Mouse (Mus musculus) cerebellum, adult 18-20 months (tissue): ENCODE measurements around the gene Runx2.
A peak's percentile ranks its signal among the peaks of the same experiment; 100 is the strongest.

ENCODE experiments used
- DNase-seq, 2 experiments: peaks; one replicate each; pipeline ENCODE4 v3.0.0; 2021

The Runx2 gene

DNA sequence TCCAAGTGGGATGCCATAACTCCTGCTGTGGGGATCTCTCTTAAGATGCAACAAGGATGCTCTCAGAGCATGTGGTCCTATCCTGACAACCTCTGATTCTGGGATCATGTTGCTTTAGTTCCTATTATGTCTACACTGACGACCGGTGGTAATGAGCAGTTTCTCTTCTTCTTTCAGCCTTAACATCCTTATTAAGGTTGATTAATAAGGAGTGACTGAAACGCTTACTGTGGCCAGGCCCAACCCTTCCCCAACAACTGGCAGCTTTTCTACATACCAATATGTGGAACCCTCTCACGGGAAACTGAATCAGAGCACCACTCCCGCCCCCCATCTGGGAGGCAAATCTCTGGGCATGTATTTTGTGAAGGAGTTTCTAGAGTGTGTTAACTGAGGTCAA lies 243.7 kb downstream of the Runx2 start:
- DNase-seq: no peak

DNA sequence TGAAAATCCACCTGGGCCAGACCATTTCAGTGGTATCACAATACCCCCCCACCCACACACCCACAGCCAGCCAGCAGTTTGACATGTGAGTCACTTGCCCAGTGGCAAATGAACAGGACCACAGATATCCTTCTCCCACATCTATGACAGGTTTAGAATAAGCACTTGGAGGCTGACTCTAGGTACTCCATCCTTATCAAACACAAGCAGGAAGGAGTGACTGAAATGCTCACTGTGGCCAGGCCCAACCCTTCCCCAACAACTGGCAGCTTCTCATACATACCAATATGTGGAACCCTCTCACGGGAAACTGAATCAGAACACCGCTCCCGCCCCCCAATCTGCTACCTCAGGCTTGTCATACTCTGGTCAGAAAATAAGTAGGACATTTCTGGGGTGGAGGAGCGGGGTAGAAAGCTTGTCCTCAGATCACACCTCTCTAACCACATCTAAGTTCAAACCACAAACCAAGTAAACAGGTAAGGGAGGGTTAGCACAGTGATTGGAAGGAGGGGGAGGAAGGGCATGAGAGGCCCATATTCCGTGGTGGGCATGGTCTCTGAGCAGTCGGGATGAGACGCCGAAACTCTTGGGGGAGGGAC lies 245.5 kb downstream of the Runx2 start:
- no peak for DNase-seq

DNA sequence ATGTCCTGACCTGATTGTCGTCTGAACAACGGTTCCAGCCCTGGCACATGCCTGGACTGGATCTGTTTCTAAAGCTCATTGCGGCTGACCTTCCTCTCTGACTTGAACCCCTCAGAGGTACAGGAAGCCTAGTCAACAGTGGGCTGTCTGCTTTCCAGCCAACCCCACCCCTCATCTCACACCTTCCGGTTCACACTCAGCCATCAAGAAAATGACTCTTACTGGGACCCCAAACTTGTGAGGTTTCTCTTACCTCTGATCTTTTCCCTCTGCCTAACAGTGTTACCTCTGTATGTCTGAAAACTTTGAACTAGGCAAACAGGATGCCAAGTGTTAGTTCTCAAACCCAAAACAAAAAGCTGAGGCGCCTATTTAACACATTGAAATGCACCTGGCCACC lies 247.6 kb downstream of the Runx2 start:
- DNase-seq: no peak

DNA sequence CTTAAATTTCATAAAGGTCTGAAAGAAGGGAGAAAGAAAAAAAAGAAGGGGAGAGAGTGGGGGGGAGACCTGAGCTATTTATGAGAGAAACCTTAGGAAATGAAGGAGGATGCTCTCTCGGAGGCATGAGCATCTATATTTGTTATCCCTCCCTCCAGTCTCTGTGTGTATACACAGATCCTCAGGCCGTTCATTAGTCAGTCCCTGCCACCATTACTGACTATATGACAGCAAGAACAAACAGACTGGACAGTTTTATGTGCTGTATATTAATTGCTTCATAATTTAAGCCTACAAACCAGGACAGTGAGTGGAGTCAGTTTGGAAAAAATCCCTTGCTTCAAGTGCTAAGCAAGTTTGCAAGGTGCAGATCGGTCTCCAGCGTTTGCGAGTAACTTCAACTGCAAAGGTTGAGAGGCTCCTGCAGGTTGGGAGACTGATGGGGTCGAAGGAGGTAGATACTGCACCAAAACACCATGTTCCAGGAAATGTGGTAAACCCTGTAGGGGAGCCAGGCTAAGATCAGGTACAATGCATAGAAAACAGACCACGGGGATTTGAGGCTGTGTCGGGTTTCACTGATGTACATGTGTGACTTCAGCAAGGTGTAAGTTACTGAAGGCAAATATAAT lies 248.6 kb downstream of the Runx2 start:
- no peak for DNase-seq

- DNase-seq: no peak
Observed at GRCm38 (mm10) chr17:44565311-44565831, 249.2 kb downstream of the Runx2 start.

DNA sequence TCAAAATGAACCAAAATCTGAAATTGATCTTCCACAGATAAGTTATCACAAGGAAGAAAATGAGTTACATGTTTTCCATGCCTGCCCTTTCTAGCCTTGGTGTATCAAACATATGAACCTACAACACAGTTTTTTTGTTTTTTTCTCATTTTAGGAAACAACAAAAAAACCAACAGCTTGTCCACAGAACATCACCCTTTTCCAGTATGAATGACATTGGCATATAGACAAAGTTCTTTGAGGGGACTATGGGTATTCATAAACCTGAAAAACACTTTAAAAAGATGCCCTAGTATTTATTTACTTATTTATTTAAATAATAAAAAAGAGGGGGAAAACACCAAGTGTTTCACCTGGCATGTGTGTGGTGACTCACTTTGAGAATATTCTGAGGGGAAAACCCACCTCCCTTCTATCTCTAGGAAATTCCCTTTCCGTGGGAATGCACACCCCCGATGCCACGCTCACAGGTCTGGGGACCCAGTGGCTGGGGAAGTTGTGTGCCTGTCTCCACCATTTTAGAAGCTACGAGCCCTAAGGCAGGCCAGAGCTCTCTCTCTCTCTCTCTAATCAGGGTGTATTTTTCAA lies 249.9 kb downstream of the Runx2 start:
- no peak for DNase-seq

- DNase-seq: no peak
Observed at GRCm38 (mm10) chr17:44560016-44560415, 254.6 kb downstream of the Runx2 start.

GRCm38 (mm10) chr17:44557199-44558111 lies 257.1 kb downstream of the Runx2 start:
- no peak for DNase-seq

DNA sequence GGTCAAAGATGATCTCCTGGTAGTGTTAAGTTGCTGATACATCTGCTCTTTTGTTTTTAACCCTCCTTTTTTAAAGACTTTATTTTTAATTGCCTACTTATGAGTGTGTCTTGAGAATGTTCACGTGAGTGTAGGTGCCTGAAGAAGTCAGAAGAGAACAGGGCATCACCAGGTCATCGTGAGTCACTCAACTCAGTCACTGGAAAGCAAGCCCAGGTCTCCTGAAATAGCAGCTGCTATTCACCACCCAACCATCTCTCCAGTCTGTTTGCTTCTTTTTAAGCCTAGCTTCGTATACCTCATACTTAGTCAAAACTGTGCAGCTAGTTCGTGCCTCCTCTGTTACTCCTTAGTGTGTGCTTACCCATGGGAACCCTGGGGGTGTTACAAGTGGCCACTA lies 259.7 kb downstream of the Runx2 start:
- DNase-seq: no peak

DNA sequence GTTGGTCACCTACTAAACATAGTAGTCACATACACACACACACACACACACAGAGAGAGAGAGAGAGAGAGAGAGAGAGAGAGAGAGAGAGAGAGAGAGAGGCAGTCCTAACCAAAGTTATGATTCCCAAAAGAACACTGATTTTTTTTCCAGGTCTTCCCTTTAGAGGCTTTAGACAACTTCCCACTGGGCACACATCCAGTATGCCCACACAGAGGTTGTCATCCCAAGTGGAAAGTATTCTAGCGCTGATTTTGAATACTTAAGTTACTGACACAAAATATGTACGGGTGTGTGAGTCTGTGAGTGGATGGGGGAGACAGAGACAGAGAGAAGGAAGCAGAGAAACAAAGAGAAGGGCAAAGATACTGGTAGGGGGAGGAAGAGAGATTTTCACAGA lies 265.0 kb downstream of the Runx2 start:
- DNase-seq: no peak

DNA sequence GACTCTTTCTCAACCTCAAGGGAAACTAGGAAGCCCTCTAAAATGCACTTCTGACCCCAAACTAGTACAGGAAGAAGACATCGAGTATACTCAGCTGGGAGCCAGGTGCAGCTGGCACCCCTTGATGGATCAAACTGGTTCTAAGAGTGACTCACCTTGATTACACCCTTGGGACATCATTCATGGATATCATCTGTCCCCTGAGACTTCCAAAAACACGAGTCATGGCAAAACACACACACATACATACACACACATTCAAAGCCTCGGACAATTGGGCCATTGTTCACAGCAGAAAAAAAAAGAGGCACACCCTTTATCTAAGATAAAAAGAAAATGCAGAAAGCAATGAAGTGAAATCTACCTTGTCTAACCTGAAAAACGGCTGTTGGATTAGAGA lies 266.7 kb downstream of the Runx2 start:
- DNase-seq: no peak

- no peak for DNase-seq
Observed at GRCm38 (mm10) chr17:44546801-44547200, 267.8 kb downstream of the Runx2 start.

DNA sequence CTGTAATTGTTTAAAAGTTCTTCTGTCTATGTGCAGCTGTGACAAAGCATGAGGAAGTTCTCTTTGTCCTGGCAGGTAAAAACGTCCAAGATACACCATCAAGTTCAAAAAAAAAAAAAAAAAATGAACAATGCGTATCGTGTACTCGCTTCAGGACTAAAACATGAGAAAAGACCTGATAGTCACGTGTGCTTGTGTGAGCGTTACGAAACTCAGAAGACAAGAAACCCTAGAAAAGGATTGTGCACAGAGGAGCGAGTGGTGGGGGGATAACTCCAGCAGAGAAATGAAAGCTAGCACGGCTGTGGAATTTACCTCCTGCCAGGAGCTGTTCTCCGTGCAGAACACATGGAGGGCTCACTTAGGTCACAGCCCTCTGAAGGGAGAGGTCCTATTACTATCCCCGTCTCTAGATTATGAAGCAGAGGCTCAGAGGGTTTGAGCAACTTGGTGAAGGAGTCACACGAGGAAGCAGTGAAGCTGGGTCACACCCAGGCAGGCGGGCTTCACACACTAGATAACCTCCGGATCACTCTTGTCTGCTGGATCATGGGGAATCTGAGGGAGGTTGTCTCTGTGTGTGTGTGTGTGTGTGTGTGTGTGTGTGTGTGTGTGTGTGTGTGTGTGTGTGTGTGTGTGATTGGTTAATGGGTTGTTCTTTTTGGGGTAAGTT lies 269.3 kb downstream of the Runx2 start:
- no peak for DNase-seq

- DNase-seq: no peak
Observed at GRCm38 (mm10) chr17:44542706-44543105, 271.9 kb downstream of the Runx2 start.

DNA sequence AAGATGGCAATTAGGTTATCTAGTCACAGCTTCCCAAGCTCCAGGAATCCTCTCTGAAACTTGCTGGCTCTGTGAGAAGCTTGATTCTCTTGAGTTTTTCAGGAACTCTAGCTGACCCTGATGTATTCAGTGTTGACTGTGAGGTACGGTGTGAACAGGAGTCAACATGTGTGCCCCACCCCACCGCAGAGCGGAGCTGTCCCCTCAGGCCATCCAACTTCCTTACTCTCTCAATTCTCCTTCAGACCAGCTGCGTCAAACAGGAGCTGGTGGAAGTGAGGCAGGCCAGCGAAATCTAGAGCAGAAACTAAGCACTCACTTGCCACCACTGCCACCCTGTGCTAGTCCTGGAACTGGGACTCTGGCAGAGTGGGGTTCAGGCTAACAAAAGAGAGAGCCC lies 273.9 kb downstream of the Runx2 start:
- DNase-seq: no peak

GRCm38 (mm10) chr17:44538921-44539320 lies 275.7 kb downstream of the Runx2 start:
- no peak for DNase-seq

DNA sequence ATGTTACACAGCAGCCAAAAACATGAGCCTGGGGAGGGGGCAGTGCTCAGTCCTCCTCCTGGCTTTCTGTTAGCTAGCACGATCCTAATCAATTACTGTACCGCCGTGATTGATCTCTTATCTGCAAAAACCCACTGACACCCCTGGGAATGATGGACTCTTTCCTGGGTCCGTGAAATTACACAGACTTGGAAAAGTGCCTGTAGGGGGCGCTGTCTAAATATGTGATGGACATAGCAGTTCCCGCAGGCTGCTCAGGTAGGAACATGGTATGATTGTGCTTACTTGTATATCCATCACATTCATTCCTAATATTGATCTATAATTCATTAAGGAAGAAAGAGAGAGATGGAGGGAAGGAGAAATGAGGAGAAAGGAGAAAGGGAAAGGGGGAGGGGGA lies 284.6 kb downstream of the Runx2 start:
- DNase-seq: peak; percentile 18 to 23

DNA sequence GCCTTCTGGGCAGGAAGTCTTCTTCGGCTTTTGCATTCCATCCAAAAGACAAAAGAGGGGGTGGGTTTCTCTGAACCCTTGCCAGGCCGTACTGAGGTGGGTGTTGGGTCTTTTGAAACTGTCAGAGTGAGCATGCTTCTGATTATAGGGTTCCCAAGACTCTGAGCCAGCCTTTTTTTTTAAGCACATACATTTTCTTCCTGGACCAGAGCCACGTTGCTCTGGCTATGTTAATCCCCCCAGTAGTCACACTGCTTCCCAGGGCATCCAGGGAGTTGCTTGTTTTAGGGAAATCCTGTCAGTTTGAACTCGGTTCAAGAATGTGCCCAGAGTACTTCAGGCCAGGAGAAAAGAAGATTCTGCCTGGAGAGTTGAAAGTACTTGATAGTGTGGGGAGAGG lies 286.0 kb downstream of the Runx2 start:
- no peak for DNase-seq

- no peak for DNase-seq
Observed at GRCm38 (mm10) chr17:44524146-44524545, 290.5 kb downstream of the Runx2 start.

DNA sequence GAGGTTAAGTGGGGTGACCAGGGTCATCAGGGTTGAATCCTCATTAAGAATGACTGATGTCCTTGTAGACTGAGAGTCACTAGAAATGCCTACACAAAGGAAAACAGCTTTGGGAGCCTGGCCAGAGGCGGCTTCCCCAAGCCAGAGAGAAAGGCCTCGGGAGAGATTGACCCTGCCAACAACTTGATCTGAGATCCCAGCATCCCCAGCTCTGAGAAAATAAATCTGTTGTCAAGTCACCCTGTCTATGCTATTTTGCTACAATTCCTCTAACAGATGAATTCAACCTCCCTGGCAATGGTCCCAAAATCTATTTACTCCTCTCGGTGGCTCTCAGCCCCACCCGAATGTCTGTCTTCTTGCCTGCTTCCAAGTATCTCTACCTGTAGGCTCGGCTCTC lies 291.7 kb downstream of the Runx2 start:
- DNase-seq: no peak

- no peak for DNase-seq
Observed at GRCm38 (mm10) chr17:44520122-44521075, 294.2 kb downstream of the Runx2 start.

DNA sequence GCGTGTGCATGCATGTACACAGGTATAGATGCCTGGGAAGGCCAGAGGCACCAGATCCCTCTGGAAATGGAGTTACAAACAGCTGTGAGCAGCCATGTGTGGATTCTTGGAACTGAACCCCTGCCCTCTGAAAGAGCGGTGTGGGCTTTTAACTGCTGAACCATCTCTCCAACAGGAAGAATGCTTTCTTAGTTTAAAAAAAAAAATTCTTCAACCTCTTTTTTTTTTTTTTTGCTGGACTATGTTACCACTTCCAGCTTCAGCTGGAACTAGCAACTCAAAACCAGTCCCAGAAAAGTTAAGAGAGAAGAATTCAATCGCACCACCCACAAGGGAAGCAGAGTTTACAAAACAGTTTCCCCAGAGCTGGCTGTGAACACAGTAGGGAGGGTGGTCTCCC lies 295.2 kb downstream of the Runx2 start:
- no peak for DNase-seq
